ENCODE assay signal across 9 mouse cellular contexts in genomic region chr16:91226038-91226882, GRCm38 (mm10). TPM values are rescaled to one million over a fixed set of nuclear protein-coding genes. Genes with fewer than 3 reads are reported as not detected.
DNase-seq lines count a peak whose midpoint lies in the region; ATAC-seq lines count a peak whose summit lies in the region.
"Had no signal": no experiment of that assay in that cellular context is flagged by ENCODE, and none has a peak within 500 bp of the region (broad histone marks: within the 10 kb centered on the region; RNA-seq: fewer than 3 reads in every experiment).

No protein-coding gene starts in this region.

- WGBS in embryonic facial prominence, embryonic 15.5 days: 1% methylated on average over 60 of the region's 60 CpGs
- WGBS in limb, embryonic 10.5 days: under 1% methylated on average over 60 of the region's 60 CpGs
- WGBS in stomach, embryonic 15.5 days: 1% methylated on average over 60 of the region's 60 CpGs

- peaks cover 99% of the 10 kb centered on the region for H3K27me3 ChIP-seq in embryonic facial prominence, embryonic 15.5 days
- peaks cover 100% of the 10 kb centered on the region for H3K27me3 ChIP-seq in limb, embryonic 10.5 days (ENCODE audit: low read depth, poor library complexity, severe bottlenecking)
- H3K27me3 ChIP-seq in stomach, embryonic 15.5 days (replicated peaks): peaks cover 98% of the 10 kb centered on the region

- H3K4me2 ChIP-seq in embryonic facial prominence, embryonic 15.5 days (replicated peaks): peak overlapping the region; percentile 43
- H3K4me2 ChIP-seq in stomach, embryonic 15.5 days: peak overlapping the region; percentile 16

- H3K36me3 ChIP-seq in embryonic facial prominence, embryonic 15.5 days: no peaks in the 10 kb centered on the region
- no peaks in the 10 kb centered on the region for H3K36me3 ChIP-seq in limb, embryonic 10.5 days
- no peaks in the 10 kb centered on the region for H3K36me3 ChIP-seq in stomach, embryonic 15.5 days

- ATAC-seq in embryonic facial prominence, embryonic 15.5 days (ENCODE audit: insufficient number of reproducible peaks, low FRiP score, low TSS enrichment, low read depth): no peak
- no peak for ATAC-seq in stomach, embryonic 15.5 days (ENCODE audit: insufficient read depth, low FRiP score, low read depth)
- ATAC-seq in inflammation-experienced regulatory T-cells, adult 6 months: no peak

- H3K9me3 ChIP-seq in embryonic facial prominence, embryonic 15.5 days (replicated peaks): no peaks in the 10 kb centered on the region
- H3K9me3 ChIP-seq in limb, embryonic 10.5 days (replicated peaks): no peaks in the 10 kb centered on the region
- H3K9me3 ChIP-seq in stomach, embryonic 15.5 days: no peaks in the 10 kb centered on the region; the same call in 1 of the 2 replicates

- H3K4me3 ChIP-seq in embryonic facial prominence, embryonic 15.5 days (replicated peaks): peak overlapping the region; percentile 18
- H3K4me3 ChIP-seq in limb, embryonic 10.5 days: peak overlapping the region; percentile 9
- H3K4me3 ChIP-seq in stomach, embryonic 15.5 days (replicated peaks): peak overlapping the region; percentile 17; the same call in 1 of the 2 replicates
- H3K4me3 ChIP-seq: erythroblast, embryonic 14.5 days had no signal

- peak; percentile 14 for DNase-seq in right cerebral cortex, postnatal 14 days
- no peak for DNase-seq in right cerebral cortex, postnatal 36 days (ENCODE audit: low spot score in 2 of 2)
- DNase-seq in limb, embryonic 10.5 days (ENCODE audit: low spot score): peak; percentile 54
- DNase-seq in yolk sac, embryonic 10.5 days (ENCODE audit: low spot score): no peak

- peaks cover 48% of the 10 kb centered on the region for H3K4me1 ChIP-seq in embryonic facial prominence, embryonic 15.5 days
- H3K4me1 ChIP-seq in limb, embryonic 10.5 days: peaks cover 55% of the 10 kb centered on the region
- H3K4me1 ChIP-seq in stomach, embryonic 15.5 days: peaks cover 27% of the 10 kb centered on the region

- no peak overlapping the region for H3K27ac ChIP-seq in embryonic facial prominence, embryonic 15.5 days (replicated peaks)
- no peak overlapping the region for H3K27ac ChIP-seq in limb, embryonic 10.5 days
- H3K27ac ChIP-seq in stomach, embryonic 15.5 days: no peak overlapping the region
- H3K27ac ChIP-seq: macrophage had no signal

- no peak overlapping the region for H3K9ac ChIP-seq in embryonic facial prominence, embryonic 15.5 days
- no peak overlapping the region for H3K9ac ChIP-seq in stomach, embryonic 15.5 days

RNA-seq across cellular contexts. Expression of gene Olig2, which starts 1.0 kb away (rescaled TPM):
- polyA plus RNA-seq in embryonic facial prominence, embryonic 15.5 days (2015; fragmentation: Nextera tagmentation; extraction: Ambion mirVana): 1.4 and 3.2 TPM in 2 replicates
- polyA plus RNA-seq in limb, embryonic 10.5 days (2016; fragmentation: Nextera tagmentation; extraction: Ambion mirVana): 0.08 TPM in 1 of 2 replicates, not detected in the other
- polyA plus RNA-seq in stomach, embryonic 15.5 days (2015; fragmentation: Nextera tagmentation; extraction: Ambion mirVana): not detected in 2 replicates
- not detected for polyA plus RNA-seq in inflammation-experienced regulatory T-cells, adult 6 months (2017; shearing (Covaris generic))
- polyA plus RNA-seq: erythroblast, embryonic 14.5 days; macrophage had no signal

RNA-seq across cellular contexts. Expression of gene Olig1, which starts 43.3 kb away (rescaled TPM):
- polyA plus RNA-seq in embryonic facial prominence, embryonic 15.5 days (2015; fragmentation: Nextera tagmentation; extraction: Ambion mirVana): 3.8 and 6.4 TPM in 2 replicates
- not detected in 2 replicates for polyA plus RNA-seq in limb, embryonic 10.5 days (2016; fragmentation: Nextera tagmentation; extraction: Ambion mirVana)
- polyA plus RNA-seq in stomach, embryonic 15.5 days (2015; fragmentation: Nextera tagmentation; extraction: Ambion mirVana): 0.12 and 0.13 TPM in 2 replicates
- polyA plus RNA-seq in inflammation-experienced regulatory T-cells, adult 6 months (2017; shearing (Covaris generic)): not detected
- polyA plus RNA-seq: erythroblast, embryonic 14.5 days; macrophage had no signal

Comparison
In these comparisons a context has a peak if more than half of its experiments do, and no peak if none do; other contexts are left out.
1. DNase-seq: peak in right cerebral cortex, postnatal 14 days (single experiment) and limb, embryonic 10.5 days (single experiment); none in right cerebral cortex, postnatal 36 days (0 of 2) and yolk sac, embryonic 10.5 days (single experiment).
2. Peak in every context shown above with its lines, with median percentiles within 50 percentile points of each other: H3K4me3 ChIP-seq.